Mouse (Mus musculus) ES-Bruce4 (cell line): ENCODE data around the gene Prmt9.

ENCODE experiments used
- EP300 ChIP-seq: IDR thresholded peaks from 2 replicates; pipeline ENCODE4 v1.6.1; 2011; ENCODE audit warnings: low read depth, low read length; ENCODE audit not compliant: insufficient read depth
- POLR2A ChIP-seq: IDR thresholded peaks from one replicate; pipeline ENCODE4 v1.8.1; 2011; ENCODE audit warnings: low read length; ENCODE audit not compliant: insufficient read depth

DNA sequence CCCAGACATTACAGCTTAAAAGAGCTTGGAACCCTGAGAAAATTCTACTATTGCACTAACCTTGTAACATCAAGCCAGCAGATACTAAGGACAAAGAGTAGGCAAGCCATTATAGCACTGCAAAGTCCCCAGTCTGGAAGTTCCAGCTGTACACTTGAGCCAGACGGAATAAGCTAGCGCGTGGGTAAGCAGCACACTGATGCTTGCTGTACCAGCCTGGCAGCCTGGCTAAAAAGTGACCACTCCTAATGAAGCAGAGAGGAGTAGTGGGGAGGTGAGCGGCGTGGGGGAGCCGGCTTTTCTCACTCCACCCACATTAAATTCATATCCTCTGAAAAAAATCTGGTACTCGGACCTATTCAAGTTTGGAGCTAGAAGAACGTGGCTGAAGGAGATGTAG, 26.2 kb upstream of the Prmt9 start:
- TF ChIP-seq POLR2A, result no peak
- TF ChIP-seq EP300, result no peak
